ENCODE assay signal across 27 mouse cellular contexts in the genomic region with DNA sequence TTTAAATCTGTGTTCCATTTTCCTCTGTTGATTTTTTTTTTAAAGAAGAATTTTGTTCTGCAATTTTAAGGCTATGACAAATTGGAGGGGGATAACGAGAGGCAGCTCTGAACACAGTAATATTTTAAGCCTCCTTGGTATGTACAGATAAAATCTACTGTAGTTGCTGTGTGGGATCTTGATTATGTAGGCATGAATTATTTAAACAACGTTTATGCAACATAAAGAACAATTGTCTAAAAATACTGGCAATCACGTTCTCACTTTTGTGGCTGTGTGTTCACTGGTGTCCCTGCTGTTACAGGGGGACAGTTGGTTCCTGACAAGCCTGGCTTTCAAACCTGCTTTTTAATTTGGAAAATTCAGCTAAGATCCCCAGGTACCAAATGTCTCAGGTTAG.
A peak's percentile ranks its signal among the peaks of the same experiment; 100 is the strongest.
DNase-seq lines count a peak whose midpoint lies in the region; ATAC-seq and TF ChIP-seq lines count a peak whose summit lies in the region.
"Had no signal": no experiment of that assay in that cellular context is flagged by ENCODE, and none has a peak within 500 bp of the region (broad histone marks: within the 10 kb centered on the region; RNA-seq: fewer than 3 reads in every experiment).

No protein-coding gene starts in this region.

- ATAC-seq in forebrain, postnatal 0 days, result peak; percentile 28; the same call in 1 of the 2 replicates
- no peak for ATAC-seq in forebrain, embryonic 14.5 days
- no peak for ATAC-seq in hindbrain, embryonic 15.5 days (ENCODE audit: low FRiP score, low read depth)
- ATAC-seq: CD4-positive, CD25-positive, alpha-beta regulatory T cell, adult 4 months; intestine, embryonic 16.5 days had no signal

- 22% methylated on average over 3 of the region's 3 CpGs for WGBS in forebrain, postnatal 0 days
- WGBS in forebrain, embryonic 14.5 days, result 15% methylated on average over 3 of the region's 3 CpGs
- WGBS in hindbrain, embryonic 15.5 days, result 39% methylated on average over 3 of the region's 3 CpGs

- DNase-seq in forebrain, postnatal 0 days, result peak; percentile 4
- no peak for DNase-seq in forebrain, embryonic 14.5 days (ENCODE audit: low spot score)
- no peak for DNase-seq in left cerebral cortex, adult 2 months (ENCODE audit: extremely low spot score in 1 of 2, low spot score in 2 of 2)
- DNase-seq in left cerebral cortex, adult 11 months (ENCODE audit: low spot score), result no peak
- peak; percentile 44 for DNase-seq in brain, adult 2 months (ENCODE audit: low read depth, low spot score)
- DNase-seq in adrenal gland, adult 2 months, result no peak
- DNase-seq in adrenal gland, postnatal 10 days, result no peak
- DNase-seq: cerebellum, postnatal 25 days; embryo, embryonic 11 days; gastrocnemius, adult 2 months; heart, postnatal 4 days; kidney, postnatal 25 days; liver; lung, postnatal 36 days; right cerebral cortex, adult 18-20 months; thymus, adult 18-20 months; thymus, postnatal 4 days had no signal

- no peak for TF ChIP-seq CTCF in forebrain, postnatal 0 days (IDR thresholded peaks at IDR 0.05; ENCODE audit: low read depth)
- TF ChIP-seq CTCF in left cerebral cortex, adult 2 months (IDR thresholded peaks at IDR 0.05), result no peak

- H3K9ac ChIP-seq in forebrain, postnatal 0 days, result no peak overlapping the region
- H3K9ac ChIP-seq in forebrain, embryonic 14.5 days (ENCODE audit: low read length), result no peak overlapping the region
- H3K9ac ChIP-seq in hindbrain, embryonic 15.5 days, result no peak overlapping the region
- H3K9ac ChIP-seq: liver, embryonic 15.5 days; lung, embryonic 15.5 days; neural tube, embryonic 15.5 days; stomach, embryonic 15.5 days had no signal

- H3K36me3 ChIP-seq in forebrain, postnatal 0 days (ENCODE audit: insufficient read depth), result no peaks in the 10 kb centered on the region
- H3K36me3 ChIP-seq in forebrain, embryonic 14.5 days (ENCODE audit: control insufficient read depth, insufficient read depth, low read length), result no peaks in the 10 kb centered on the region
- no peaks in the 10 kb centered on the region for H3K36me3 ChIP-seq in hindbrain, embryonic 15.5 days
- H3K36me3 ChIP-seq: heart, embryonic 10.5 days; limb, embryonic 10.5 days; liver, embryonic 15.5 days; lung, embryonic 15.5 days; neural tube, embryonic 15.5 days; stomach, embryonic 15.5 days had no signal

- H3K4me3 ChIP-seq in forebrain, postnatal 0 days (ENCODE audit: low read depth, low read length), result no peak overlapping the region
- H3K4me3 ChIP-seq in forebrain, embryonic 14.5 days (ENCODE audit: low read depth, low read length), result no peak overlapping the region
- H3K4me3 ChIP-seq in left cerebral cortex, adult 2 months, result no peak overlapping the region
- H3K4me3 ChIP-seq in hindbrain, embryonic 15.5 days, result no peak overlapping the region
- H3K4me3 ChIP-seq: gastrocnemius, adult 2 months; heart, embryonic 10.5 days; limb, embryonic 10.5 days; liver, embryonic 15.5 days; lung, embryonic 15.5 days; myocyte; neural tube, embryonic 15.5 days; stomach, embryonic 15.5 days had no signal

- H3K27ac ChIP-seq in forebrain, postnatal 0 days (ENCODE audit: low read depth, low read length), result no peak overlapping the region
- H3K27ac ChIP-seq in forebrain, embryonic 14.5 days (ENCODE audit: low read depth, low read length), result no peak overlapping the region
- peak overlapping the region; percentile 85 for H3K27ac ChIP-seq in left cerebral cortex, adult 2 months
- H3K27ac ChIP-seq in hindbrain, embryonic 15.5 days (replicated peaks), result peak overlapping the region; percentile 29; the same call in 1 of the 2 replicates
- H3K27ac ChIP-seq: gastrocnemius, adult 2 months; heart, embryonic 10.5 days; limb, embryonic 10.5 days; liver, embryonic 15.5 days; lung, embryonic 15.5 days; neural tube, embryonic 15.5 days; stomach, embryonic 15.5 days had no signal

- no peaks in the 10 kb centered on the region for H3K9me3 ChIP-seq in forebrain, postnatal 0 days (ENCODE audit: low read length)
- H3K9me3 ChIP-seq in forebrain, embryonic 14.5 days (replicated peaks; ENCODE audit: control insufficient read depth, low read length), result no peaks in the 10 kb centered on the region
- H3K9me3 ChIP-seq in hindbrain, embryonic 15.5 days, result no peaks in the 10 kb centered on the region
- H3K9me3 ChIP-seq: limb, embryonic 10.5 days; liver, embryonic 15.5 days; lung, embryonic 15.5 days; neural tube, embryonic 15.5 days; stomach, embryonic 15.5 days had no signal

- no peaks in the 10 kb centered on the region; the same call in 1 of the 2 replicates for H3K4me1 ChIP-seq in forebrain, postnatal 0 days (ENCODE audit: insufficient read depth)
- peaks cover 14% of the 10 kb centered on the region; the same call in 1 of the 2 replicates for H3K4me1 ChIP-seq in forebrain, embryonic 14.5 days (ENCODE audit: control insufficient read depth, insufficient read depth, low read length)
- peaks cover 5% of the 10 kb centered on the region; the same call in 1 of the 2 replicates for H3K4me1 ChIP-seq in hindbrain, embryonic 15.5 days (replicated peaks)
- H3K4me1 ChIP-seq: heart, embryonic 10.5 days; stomach, embryonic 15.5 days had no signal

- no peak overlapping the region for H3K4me2 ChIP-seq in forebrain, postnatal 0 days (ENCODE audit: low read depth)
- H3K4me2 ChIP-seq in forebrain, embryonic 14.5 days (ENCODE audit: low read length), result no peak overlapping the region
- no peak overlapping the region for H3K4me2 ChIP-seq in hindbrain, embryonic 15.5 days
- H3K4me2 ChIP-seq: liver, embryonic 15.5 days; lung, embryonic 15.5 days; neural tube, embryonic 15.5 days; stomach, embryonic 15.5 days had no signal

- no peaks in the 10 kb centered on the region for H3K27me3 ChIP-seq in forebrain, postnatal 0 days (ENCODE audit: insufficient read depth, low read length)
- no peaks in the 10 kb centered on the region for H3K27me3 ChIP-seq in forebrain, embryonic 14.5 days (replicated peaks; ENCODE audit: control insufficient read depth, insufficient read depth, low read length)
- H3K27me3 ChIP-seq in hindbrain, embryonic 15.5 days, result no peaks in the 10 kb centered on the region
- H3K27me3 ChIP-seq: liver, embryonic 15.5 days; lung, embryonic 15.5 days; neural tube, embryonic 15.5 days; stomach, embryonic 15.5 days had no signal

- intact Hi-C loops in left cerebral cortex, adult 2 months (cut with DNase I), result no loop called here

Comparison
In these comparisons a context has a peak if more than half of its experiments do, and no peak if none do; other contexts are left out.
1. DNase-seq: peak in forebrain, postnatal 0 days (single experiment) and brain, adult 2 months (single experiment); none in forebrain, embryonic 14.5 days (single experiment), left cerebral cortex, adult 2 months (0 of 2), left cerebral cortex, adult 11 months (single experiment), adrenal gland, adult 2 months (single experiment) and adrenal gland, postnatal 10 days (single experiment).
2. H3K27ac ChIP-seq: peak in left cerebral cortex, adult 2 months (single experiment) and hindbrain, embryonic 15.5 days (single experiment); none in forebrain, postnatal 0 days (single experiment) and forebrain, embryonic 14.5 days (single experiment).